Mouse (Mus musculus) intestine, postnatal 0 days (tissue): ENCODE results near the gene Ppp2r3a. TPM values are rescaled to one million over a fixed set of nuclear protein-coding genes. Genes with fewer than 3 reads are reported as not detected.

Experiments used
- ATAC-seq: fragments of 200-750 bp; cut with Nextera tagmentation; 2 replicates; pipeline ENCODE4 v1.8.0; 2017; ENCODE audit warnings: mild to moderate bottlenecking, moderate TSS enrichment, moderate library complexity
- H3K27ac ChIP-seq: fragments of 300-500 bp; sonication (generic); 2 replicates; pipeline ENCODE4 v1.5.1; 2014; ENCODE audit warnings: mild to moderate bottlenecking, low read depth, low read length, moderate library complexity
- H3K27me3 ChIP-seq: fragments of 300-500 bp; sonication (generic); replicated peaks from 2 replicates; pipeline ENCODE4 v1.6.1; 2014; ENCODE audit warnings: low read length, mixed read lengths; ENCODE audit not compliant: control insufficient read depth, insufficient read depth
- H3K36me3 ChIP-seq: fragments of 300-500 bp; sonication (generic); 2 replicates; pipeline ENCODE4 v1.6.1; 2014; ENCODE audit warnings: mild to moderate bottlenecking, moderate library complexity; ENCODE audit not compliant: control insufficient read depth, insufficient read depth
- H3K4me1 ChIP-seq: fragments of 300-500 bp; sonication (generic); replicated peaks from 2 replicates; pipeline ENCODE4 v1.6.1; 2014; ENCODE audit warnings: antibody characterized with exemption, low read length, mixed read lengths; ENCODE audit not compliant: control insufficient read depth, insufficient read depth
- H3K4me2 ChIP-seq: fragments of 300-500 bp; sonication (generic); replicated peaks from 2 replicates; pipeline ENCODE4 v1.6.1; 2014; ENCODE audit warnings: low read depth, mild to moderate bottlenecking, moderate library complexity
- H3K4me3 ChIP-seq: fragments of 300-500 bp; sonication (generic); 2 replicates; pipeline ENCODE4 v1.5.1; 2014; ENCODE audit warnings: low read depth, low read length
- H3K9ac ChIP-seq: fragments of 300-500 bp; sonication (generic); 2 replicates; pipeline ENCODE4 v1.6.1; 2014; ENCODE audit warnings: mild to moderate bottlenecking, low read depth, low read length
- H3K9me3 ChIP-seq: fragments of 300-500 bp; sonication (generic); 2 replicates; pipeline ENCODE4 v1.6.1; 2016; ENCODE audit warnings: mixed run types; ENCODE audit not compliant: control insufficient read depth
- CTCF ChIP-seq: sonication (generic); IDR thresholded peaks from 2 replicates; pipeline ENCODE4 v1.5.1; 2016; ENCODE audit warnings: low read depth, mild to moderate bottlenecking, control low read depth, antibody characterized with exemption, moderate library complexity
- WGBS: fragments of 180-500 bp; shearing (Covaris S2); extraction: QIAGEN DNeasy Blood & Tissue Kit; methylation state at CpG from one replicate; pipeline ENCODE4 v1.1.7; 2014; 5-methylcytosine and 5-hydroxymethylcytosine counted together
- polyA plus RNA-seq: library from polyadenylated mRNA; unstranded; fragments of >200 nt; fragmentation: Nextera tagmentation; extraction: Ambion mirVana; gene quantifications from 2 replicates; pipeline ENCODE4 v1.2.1, GENCODE M21; 2015

Gene Ppp2r3a
- polyA plus RNA-seq, 1 experiment from 2014 or later = 4.5 TPM

DNA sequence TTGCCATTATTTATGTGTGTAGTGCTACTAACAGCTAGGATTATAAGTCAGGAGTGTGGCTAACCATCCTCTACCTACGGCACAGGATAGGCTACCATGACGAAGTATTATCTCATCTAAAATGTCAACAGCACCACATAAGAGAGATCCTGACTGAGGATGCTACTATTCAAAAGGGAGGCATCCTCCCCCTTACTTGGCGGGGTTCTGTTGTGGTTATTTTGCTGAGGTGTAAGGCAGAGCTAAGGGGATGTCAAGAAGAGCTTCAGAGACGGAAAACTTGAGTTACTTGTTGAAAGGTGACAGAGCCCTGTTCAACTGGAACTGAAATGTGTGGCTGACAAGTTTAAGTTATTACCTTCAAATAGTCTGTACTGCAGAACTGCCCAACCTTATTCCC is 2.0 kb downstream of the Ppp2r3a start:
- Histone ChIP-seq H3K4me2 (no peak overlapping the region; the same call in 1 of the 2 replicates), H3K4me1 (no peaks in the 10 kb centered on the region), H3K27me3 (no peaks in the 10 kb centered on the region), H3K4me3 (no peak overlapping the region), H3K9me3 (no peaks in the 10 kb centered on the region), H3K9ac (no peak overlapping the region), H3K36me3 (no peaks in the 10 kb centered on the region), H3K27ac (no peak overlapping the region)
- 82% methylated on average over 4 of the region's 4 CpGs for WGBS
- ATAC-seq = no peak
- no peak for TF ChIP-seq CTCF

DNA sequence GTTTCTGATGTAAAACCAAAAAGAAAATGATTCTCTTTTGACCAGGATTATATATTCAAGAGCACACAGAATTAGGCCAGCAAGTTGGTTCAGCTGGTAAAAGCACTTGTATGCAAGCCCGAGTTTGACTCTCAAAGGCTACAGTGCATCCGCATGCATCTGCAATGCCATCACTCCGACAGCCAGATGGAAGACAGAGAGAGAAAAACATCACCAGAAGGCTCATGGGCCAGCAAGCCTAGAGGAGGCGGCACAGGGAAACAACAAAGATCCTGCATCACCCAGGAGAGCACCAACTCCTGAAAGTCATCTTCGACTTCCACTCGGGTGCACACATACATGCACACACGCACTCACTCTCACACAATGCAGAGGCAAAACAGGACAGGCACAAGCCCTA is 4.1 kb downstream of the Ppp2r3a start:
- no peak overlapping the region for H3K4me3 ChIP-seq
- TF ChIP-seq CTCF = no peak
- WGBS = 83% methylated on average over 7 of the region's 7 CpGs
- no peaks in the 10 kb centered on the region for H3K4me1 ChIP-seq
- H3K4me2 ChIP-seq = no peak overlapping the region
- H3K36me3 ChIP-seq = no peaks in the 10 kb centered on the region
- H3K9ac ChIP-seq = no peak overlapping the region
- H3K27ac ChIP-seq = no peak overlapping the region
- H3K27me3 ChIP-seq = no peaks in the 10 kb centered on the region
- H3K9me3 ChIP-seq = no peaks in the 10 kb centered on the region
- no peak for ATAC-seq

DNA sequence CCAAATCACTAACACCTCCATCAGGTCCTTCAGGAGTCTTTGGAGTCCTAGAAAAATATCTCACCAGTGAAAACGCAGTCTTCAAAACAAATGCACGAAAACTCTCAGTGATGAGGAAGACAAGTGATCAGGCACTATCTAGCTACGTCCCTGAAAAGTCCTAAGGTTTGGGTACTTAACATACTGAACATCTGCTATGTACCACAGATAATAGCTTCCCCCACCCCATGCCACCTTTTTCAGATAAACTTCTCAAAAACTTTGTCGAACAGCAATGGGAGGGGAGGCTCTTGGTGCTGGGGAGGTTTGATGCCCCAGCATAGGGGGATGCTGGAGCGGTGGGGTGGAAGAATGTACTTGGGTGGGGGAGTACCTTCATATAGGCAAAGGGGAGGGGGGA is 6.1 kb downstream of the Ppp2r3a start:
- TF ChIP-seq CTCF = no peak
- H3K4me2 ChIP-seq = no peak overlapping the region
- ATAC-seq = no peak

DNA sequence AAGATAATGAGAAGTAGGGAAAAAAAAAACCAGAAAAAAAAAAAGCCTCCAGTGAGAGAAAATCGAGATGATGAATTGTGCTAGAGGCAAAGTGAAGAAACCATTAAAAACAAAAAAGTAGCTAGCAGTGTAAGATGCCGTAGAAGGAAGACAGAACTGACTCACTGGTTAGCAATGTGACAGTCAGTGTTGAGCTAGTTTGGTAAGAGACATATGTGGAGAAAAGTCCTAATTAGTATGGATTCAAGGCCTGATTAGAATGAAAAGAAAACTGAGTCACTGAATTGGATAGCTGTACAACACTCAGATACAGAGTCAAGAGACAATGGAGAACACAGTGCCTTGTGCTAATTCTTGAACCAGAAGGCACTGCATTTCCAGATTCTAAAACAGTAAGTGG is 7.9 kb downstream of the Ppp2r3a start:
- no peak overlapping the region for H3K4me2 ChIP-seq
- H3K9ac ChIP-seq = no peak overlapping the region
- H3K27me3 ChIP-seq = no peaks in the 10 kb centered on the region
- H3K36me3 ChIP-seq = no peaks in the 10 kb centered on the region
- no peak for ATAC-seq
- 57% methylated on average over 2 of the region's 2 CpGs for WGBS
- no peaks in the 10 kb centered on the region for H3K9me3 ChIP-seq
- H3K27ac ChIP-seq = no peak overlapping the region
- TF ChIP-seq CTCF = no peak
- H3K4me3 ChIP-seq = no peak overlapping the region
- no peaks in the 10 kb centered on the region for H3K4me1 ChIP-seq

More for the DNA sequence above, 6.1 kb downstream of the Ppp2r3a start:
- no peak overlapping the region for H3K9ac ChIP-seq
- no peaks in the 10 kb centered on the region for H3K36me3 ChIP-seq
- H3K4me3 ChIP-seq = no peak overlapping the region
- H3K27ac ChIP-seq = no peak overlapping the region
- no peaks in the 10 kb centered on the region for H3K4me1 ChIP-seq
- WGBS = 91% methylated on average over 5 of the region's 5 CpGs
- no peaks in the 10 kb centered on the region for H3K27me3 ChIP-seq
- no peaks in the 10 kb centered on the region for H3K9me3 ChIP-seq

DNA sequence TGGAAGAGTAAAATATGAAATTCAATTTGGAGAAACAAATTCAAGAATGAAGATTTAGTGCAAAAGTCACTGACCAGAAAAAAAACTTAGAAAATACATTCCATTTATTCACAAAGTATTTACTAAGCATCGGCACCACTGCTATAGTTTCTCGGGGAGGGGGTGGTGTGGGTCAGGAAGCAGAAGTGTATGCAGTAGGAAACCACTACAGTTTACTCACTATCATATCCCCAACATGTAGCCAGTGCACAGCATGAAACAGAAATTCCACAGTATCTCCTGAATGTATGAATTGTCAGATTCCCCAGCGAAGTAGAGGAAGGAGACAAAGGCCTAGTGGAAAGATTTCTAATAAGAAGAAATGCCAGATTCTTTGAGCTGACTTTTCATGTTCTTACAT is 11.4 kb downstream of the Ppp2r3a start:
- WGBS = 77% methylated on average over 3 of the region's 3 CpGs
- Histone ChIP-seq H3K27ac (no peak overlapping the region), H3K4me3 (no peak overlapping the region), H3K36me3 (no peaks in the 10 kb centered on the region), H3K9me3 (no peaks in the 10 kb centered on the region), H3K4me1 (no peaks in the 10 kb centered on the region), H3K4me2 (no peak overlapping the region), H3K9ac (no peak overlapping the region), H3K27me3 (no peaks in the 10 kb centered on the region)
- no peak for TF ChIP-seq CTCF
- no peak for ATAC-seq

DNA sequence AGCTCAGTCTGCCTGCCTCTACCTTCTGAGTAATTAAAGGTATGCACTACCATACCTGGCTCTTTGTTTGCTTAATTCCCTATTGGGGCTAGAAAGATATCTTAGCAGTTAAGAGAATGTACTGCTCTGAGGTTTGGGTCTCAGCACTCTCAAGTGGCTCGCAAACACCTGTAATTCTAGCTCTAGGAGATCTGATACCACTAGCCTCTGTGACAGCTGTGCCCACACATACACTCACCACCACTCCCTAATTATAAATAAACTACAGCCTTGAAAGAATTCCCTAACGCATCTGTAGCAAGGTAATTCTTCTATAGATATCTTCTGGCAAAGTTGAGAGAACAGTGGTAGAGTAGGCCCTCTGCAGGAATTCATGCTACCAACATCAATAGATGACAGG is 15.8 kb downstream of the Ppp2r3a start:
- 47% methylated on average over 2 of the region's 2 CpGs for WGBS
- Histone ChIP-seq H3K27ac (no peak overlapping the region), H3K9ac (no peak overlapping the region), H3K4me2 (no peak overlapping the region), H3K36me3 (no peaks in the 10 kb centered on the region), H3K4me3 (no peak overlapping the region), H3K9me3 (no peaks in the 10 kb centered on the region), H3K27me3 (no peaks in the 10 kb centered on the region), H3K4me1 (no peaks in the 10 kb centered on the region)
- no peak for TF ChIP-seq CTCF
- ATAC-seq = no peak

DNA sequence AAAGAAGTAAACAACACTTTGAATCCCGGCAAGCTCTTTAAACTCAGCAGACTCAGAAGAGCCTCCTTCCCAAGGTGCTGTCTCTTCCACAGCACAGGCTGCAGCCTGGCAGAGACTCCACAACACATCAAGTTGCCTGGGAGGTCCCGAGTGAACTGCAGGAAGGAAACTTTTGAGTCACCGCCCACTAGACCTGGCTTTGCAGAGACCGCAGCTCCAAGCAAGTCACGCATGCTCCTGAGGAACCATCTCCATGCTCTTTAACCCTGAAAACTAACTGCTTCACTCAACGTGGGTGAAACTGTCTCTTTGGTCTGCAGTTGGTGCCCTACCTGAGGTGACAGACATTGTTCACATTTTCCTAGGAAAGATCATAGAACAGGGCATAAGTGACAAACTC is 19.6 kb downstream of the Ppp2r3a start:
- no peak overlapping the region for H3K4me3 ChIP-seq
- no peak for ATAC-seq
- no peak for TF ChIP-seq CTCF
- H3K9ac ChIP-seq = no peak overlapping the region
- no peak overlapping the region for H3K27ac ChIP-seq
- H3K27me3 ChIP-seq = no peaks in the 10 kb centered on the region
- H3K9me3 ChIP-seq = no peaks in the 10 kb centered on the region
- H3K4me1 ChIP-seq = no peaks in the 10 kb centered on the region
- no peak overlapping the region for H3K4me2 ChIP-seq
- no peaks in the 10 kb centered on the region for H3K36me3 ChIP-seq
- 69% methylated on average over 6 of the region's 6 CpGs for WGBS
